Mouse (Mus musculus) ES-E14 (cell line): ENCODE results near the gene Ehhadh.

Source experiments
- CHD2 ChIP-seq: IDR thresholded peaks from 2 replicates; pipeline ENCODE4 v1.6.1; 2014; ENCODE audit warnings: mild to moderate bottlenecking, low read depth, low read length, inconsistent platforms
- MAFK ChIP-seq: IDR thresholded peaks from 2 replicates; pipeline ENCODE4 v1.6.1; 2014; ENCODE audit warnings: mild to moderate bottlenecking, low read depth, low read length, inconsistent platforms; ENCODE audit not compliant: insufficient read depth
- ZNF384 ChIP-seq: IDR thresholded peaks from 2 replicates; pipeline ENCODE4 v1.6.1; 2012; ENCODE audit warnings: low read depth, low read length, inconsistent platforms

DNA sequence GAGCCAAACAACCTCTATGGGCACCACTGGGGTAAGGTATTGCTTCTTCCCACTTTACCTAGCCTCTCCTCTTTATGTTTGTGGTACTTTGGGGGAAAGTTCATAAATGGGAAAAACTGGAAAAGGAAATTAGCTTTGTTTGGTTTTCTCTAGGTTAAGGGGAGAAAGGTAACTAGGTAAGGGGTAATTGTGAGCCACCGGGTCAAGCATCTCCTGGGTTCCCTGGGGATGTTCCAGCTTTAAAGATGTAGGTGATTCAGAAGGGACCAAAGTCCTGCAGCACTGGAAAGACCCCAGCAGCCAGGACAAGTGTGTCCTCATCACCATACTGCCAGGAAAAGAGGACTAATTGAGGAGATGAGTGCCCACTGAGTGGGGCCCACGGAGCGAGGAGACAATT is 5.7 kb downstream of the Ehhadh start:
- no peak for TF ChIP-seq CHD2
- TF ChIP-seq ZNF384: no peak
- TF ChIP-seq MAFK: no peak
